In the genomic region with DNA sequence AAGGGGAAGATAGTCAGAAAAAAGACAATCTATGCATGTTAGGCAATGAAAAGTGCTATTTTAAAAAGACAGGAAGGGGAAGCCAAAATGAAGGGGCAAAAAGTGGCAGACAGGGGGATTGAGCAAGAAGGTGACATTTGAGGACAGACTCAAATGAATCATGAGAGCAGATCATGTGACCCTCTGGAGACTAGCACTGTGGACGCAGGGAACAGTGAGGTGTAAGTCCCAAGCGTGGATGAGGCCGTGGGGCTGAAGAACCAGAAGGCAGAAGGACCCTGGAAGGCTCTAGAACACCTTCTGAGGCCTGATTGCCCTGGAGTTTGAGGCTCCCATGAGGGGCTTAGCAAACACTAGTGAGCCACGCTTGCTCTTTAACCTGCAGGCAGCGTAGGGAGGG, we compare ENCODE assay signal across 23 mouse cellular contexts. TPM values are rescaled to one million over a fixed set of nuclear protein-coding genes. Genes with fewer than 3 reads are reported as not detected.
DNase-seq lines count a peak whose midpoint lies in the region; ATAC-seq and TF ChIP-seq lines count a peak whose summit lies in the region.
"Had no signal": no experiment of that assay in that cellular context is flagged by ENCODE, and none has a peak within 500 bp of the region (broad histone marks: within the 10 kb centered on the region; RNA-seq: fewer than 3 reads in every experiment).

No protein-coding gene starts in this region.

- H3K36me3 ChIP-seq in liver, adult 2 months (ENCODE audit: control insufficient read depth, insufficient read depth, low read length): no peaks in the 10 kb centered on the region
- no peaks in the 10 kb centered on the region for H3K36me3 ChIP-seq in liver, embryonic 11.5 days (ENCODE audit: control insufficient read depth, insufficient read depth, low read length)
- peaks cover 0 to 15% of the 10 kb centered on the region in 2 experiments; a peak in 2 of 4 replicates for H3K36me3 ChIP-seq in MEL (ENCODE audit: control insufficient read depth in 1 of 2, insufficient read depth in 2 of 2, low read length in 2 of 2)
- H3K36me3 ChIP-seq in thymus, adult 2 months (ENCODE audit: control insufficient read depth, insufficient read depth, low read length): no peaks in the 10 kb centered on the region
- H3K36me3 ChIP-seq: embryonic facial prominence, embryonic 13.5 days; limb, embryonic 15.5 days; midbrain, embryonic 10.5 days; neural tube, embryonic 12.5 days had no signal

- no peak for TF ChIP-seq POLR2A in liver, adult 2 months (IDR thresholded peaks at IDR 0.05; ENCODE audit: extremely low read depth, insufficient read depth, low read length)
- no peak for TF ChIP-seq POLR2A in MEL (IDR thresholded peaks at IDR 0.05; ENCODE audit: control insufficient read depth in 1 of 2, insufficient read depth in 1 of 2, low read depth in 1 of 2, low read length in 2 of 2, poor library complexity in 1 of 2)
- TF ChIP-seq POLR2A in thymus, adult 2 months (IDR thresholded peaks at IDR 0.05; ENCODE audit: control insufficient read depth, extremely low read depth, insufficient read depth, low read length, poor library complexity): no peak

- no peak overlapping the region for H3K9ac ChIP-seq in liver, adult 2 months (ENCODE audit: low read depth, low read length)
- H3K9ac ChIP-seq in liver, embryonic 11.5 days (ENCODE audit: low read depth, low read length): no peak overlapping the region
- H3K9ac ChIP-seq in MEL (ENCODE audit: control insufficient read depth, low read depth, low read length, poor library complexity, severe bottlenecking): no peak overlapping the region
- H3K9ac ChIP-seq: embryonic facial prominence, embryonic 13.5 days; limb, embryonic 15.5 days; neural tube, embryonic 12.5 days had no signal

- H3K27me3 ChIP-seq in liver, adult 2 months (ENCODE audit: control insufficient read depth, insufficient read depth, low read length): no peaks in the 10 kb centered on the region
- peaks cover 14% of the 10 kb centered on the region for H3K27me3 ChIP-seq in liver, embryonic 11.5 days (replicated peaks; ENCODE audit: control insufficient read depth, insufficient read depth, low read length)
- peaks cover 1 to 5% of the 10 kb centered on the region in 2 experiments; a peak in 2 of 4 replicates for H3K27me3 ChIP-seq in MEL (ENCODE audit: control insufficient read depth in 1 of 2, insufficient read depth in 2 of 2, low read length in 2 of 2)
- H3K27me3 ChIP-seq in thymus, adult 2 months (ENCODE audit: control insufficient read depth, insufficient read depth, low read length): no peaks in the 10 kb centered on the region

- TF ChIP-seq RAD21 in MEL (IDR thresholded peaks at IDR 0.05; ENCODE audit: low read depth, low read length): no peak

- no peak overlapping the region for H3K4me2 ChIP-seq in liver, embryonic 11.5 days

- peak; percentile 28 to 76 for DNase-seq in adrenal gland, adult (ENCODE audit: inconsistent age in 2 of 2, low spot score in 1 of 2)
- DNase-seq in adrenal gland, adult 18-20 months (ENCODE audit: low spot score in 2 of 2): no peak
- DNase-seq in liver, adult 2 months (ENCODE audit: extremely low read depth, low read depth, low spot score): peak; percentile 34
- no peak for DNase-seq in liver, embryonic 11.5 days (ENCODE audit: low spot score)
- no peak for DNase-seq in MEL (ENCODE audit: low read depth, low spot score)
- no peak for DNase-seq in thymus, adult 2 months
- DNase-seq in left cerebral cortex, postnatal 36 days (ENCODE audit: low spot score in 2 of 2): no peak
- DNase-seq: cerebellum, adult 9-11 months; gastrocnemius, postnatal 36 days; kidney, adult 11 months; thymus, postnatal 36 days had no signal

- H3K4me1 ChIP-seq in liver, adult 2 months (ENCODE audit: control insufficient read depth, insufficient read depth, low read length): peaks cover 19% of the 10 kb centered on the region
- H3K4me1 ChIP-seq in liver, embryonic 11.5 days (replicated peaks; ENCODE audit: control insufficient read depth, insufficient read depth, low read length): peaks cover 29% of the 10 kb centered on the region
- H3K4me1 ChIP-seq in MEL (ENCODE audit: control insufficient read depth in 1 of 2, insufficient read depth in 2 of 2, low read length in 2 of 2): peaks cover 6 to 22% of the 10 kb centered on the region in 2 experiments; a peak in 3 of 4 replicates
- H3K4me1 ChIP-seq in thymus, adult 2 months (replicated peaks; ENCODE audit: control insufficient read depth, insufficient read depth, low read length): peaks cover 28% of the 10 kb centered on the region

- intact Hi-C loops in left cerebral cortex, postnatal 36 days (cut with DNase I): no loop called here

- whole genome bisulfite sequencing in liver, adult 2 months: 85% methylated on average over 5 of the region's 5 CpGs
- 76% methylated on average over 5 of the region's 5 CpGs for WGBS in liver, embryonic 11.5 days
- 84% methylated on average over 5 of the region's 5 CpGs for WGBS in thymus, adult 2 months

- no peak for TF ChIP-seq EP300 in MEL (IDR thresholded peaks at IDR 0.05; ENCODE audit: low read depth in 1 of 2, low read length in 2 of 2)

- no peak overlapping the region for H3K27ac ChIP-seq in liver, adult 2 months (replicated peaks; ENCODE audit: insufficient read depth, low read depth, low read length)
- H3K27ac ChIP-seq in liver, embryonic 11.5 days (ENCODE audit: low read depth, low read length): no peak overlapping the region
- no peak overlapping the region for H3K27ac ChIP-seq in MEL (ENCODE audit: control insufficient read depth, low read depth, low read length)
- no peak overlapping the region for H3K27ac ChIP-seq in thymus, adult 2 months (ENCODE audit: control insufficient read depth, insufficient read depth, low read length)
- H3K27ac ChIP-seq: neural tube, embryonic 12.5 days had no signal

- no peak for ATAC-seq in liver, embryonic 11.5 days (replicated peaks; ENCODE audit: low FRiP score)
- ATAC-seq in megakaryocyte, adult 5-6 weeks (ENCODE audit: poor library complexity, severe bottlenecking): peak; percentile 31
- ATAC-seq: forebrain, embryonic 16.5 days had no signal

- no peak overlapping the region for H3K4me3 ChIP-seq in liver, adult 2 months (ENCODE audit: insufficient read depth, low read depth, low read length)
- H3K4me3 ChIP-seq in liver, embryonic 11.5 days (ENCODE audit: low read depth, low read length): no peak overlapping the region
- H3K4me3 ChIP-seq in MEL (ENCODE audit: control insufficient read depth in 1 of 2, insufficient read depth in 1 of 2, low read depth in 2 of 2, low read length in 2 of 2): no peak overlapping the region
- no peak overlapping the region for H3K4me3 ChIP-seq in thymus, adult 2 months (ENCODE audit: control insufficient read depth, insufficient read depth, low read length)
- H3K4me3 ChIP-seq: limb, embryonic 15.5 days; neural tube, embryonic 12.5 days had no signal

- no peaks in the 10 kb centered on the region for H3K9me3 ChIP-seq in liver, embryonic 11.5 days (ENCODE audit: control insufficient read depth, low read length)
- no peaks in the 10 kb centered on the region for H3K9me3 ChIP-seq in MEL (replicated peaks; ENCODE audit: insufficient read depth, low read length)
- H3K9me3 ChIP-seq: embryonic facial prominence, embryonic 13.5 days; G1E; limb, embryonic 15.5 days; midbrain, embryonic 10.5 days; neural tube, embryonic 12.5 days had no signal

- no peak for TF ChIP-seq CTCF in liver, adult 2 months (IDR thresholded peaks at IDR 0.05; ENCODE audit: low read depth, low read length)
- no peak for TF ChIP-seq CTCF in MEL (IDR thresholded peaks at IDR 0.05 in 2 of 3, conservative IDR thresholded peaks at IDR 0.05 in 1 of 3; ENCODE audit: control insufficient read depth in 1 of 3, insufficient read depth in 1 of 3, low read depth in 2 of 3, low read length in 3 of 3, poor library complexity in 1 of 3, severe bottlenecking in 1 of 3)
- TF ChIP-seq CTCF in thymus, adult 2 months (IDR thresholded peaks at IDR 0.05; ENCODE audit: borderline replicate concordance, control insufficient read depth, extremely low read depth, insufficient read depth, low read length, poor library complexity): no peak

- peaks cover 5% of the 10 kb centered on the region; the same call in 1 of the 2 replicates for H3K79me2 ChIP-seq in liver, adult 2 months (ENCODE audit: control insufficient read depth, insufficient read depth, low read length)
- peaks cover 18% of the 10 kb centered on the region for H3K79me2 ChIP-seq in MEL (ENCODE audit: control insufficient read depth, insufficient read depth, low read length, poor library complexity)

RNA-seq across cellular contexts. Expression of a gene that starts 9.3 kb away (rescaled TPM):
- 10 to 100 TPM; 38.9 to 40.3 TPM for total RNA-seq in adrenal gland, adult 18-20 months (2021)
- total RNA-seq in liver, adult 2 months (2014; rRNA removed): 13.2 and 23.6 TPM in 2 replicates
- polyA plus RNA-seq in liver, adult 2 months (2012; rRNA removed): 43.2 and 59.5 TPM in 2 replicates
- polyA plus RNA-seq in liver, embryonic 11.5 days (2014; fragmentation: Nextera tagmentation; extraction: Ambion mirVana): 81.4 and 85.9 TPM in 2 replicates
- total RNA-seq in MEL (2012; rRNA removed): 65.6 and 66.1 TPM in 2 replicates
- polyA plus RNA-seq in MEL (2012; ENCODE audit: insufficient read depth in 1 of 2, insufficient read length in 2 of 2, low read depth in 1 of 2, low replicate concordance in 2 of 2, missing spikeins in 1 of 2): 100 to 1,000 TPM in 1 of 2 experiments, not detected in 1; 165 TPM
- total RNA-seq in megakaryocyte, adult 5-6 weeks (2015): 94.1 and 114 TPM in 2 replicates
- total RNA-seq in megakaryocyte, adult 5-6 weeks (2017): 66.4 and 80.4 TPM in 2 replicates
- polyA plus RNA-seq in thymus, adult 2 months (2012; rRNA removed): 1,103 and 1,229 TPM in 2 replicates
- total RNA-seq in left cerebral cortex, postnatal 36 days (2021): 100 to 1,000 TPM; 503 to 538 TPM

RNA-seq across cellular contexts. Expression of a gene that starts 20.9 kb away (rescaled TPM):
- total RNA-seq in adrenal gland, adult 18-20 months (2021): not detected
- not detected in 2 replicates for total RNA-seq in liver, adult 2 months (2014; rRNA removed)
- polyA plus RNA-seq in liver, adult 2 months (2012; rRNA removed): not detected in 2 replicates
- polyA plus RNA-seq in liver, embryonic 11.5 days (2014; fragmentation: Nextera tagmentation; extraction: Ambion mirVana): 3.7 and 4.8 TPM in 2 replicates
- total RNA-seq in MEL (2012; rRNA removed): 0.85 and 1.2 TPM in 2 replicates
- 10 to 100 TPM in 1 of 2 experiments, not detected in 1; 22.7 TPM for polyA plus RNA-seq in MEL (2012; ENCODE audit: insufficient read depth in 1 of 2, insufficient read length in 2 of 2, low read depth in 1 of 2, low replicate concordance in 2 of 2, missing spikeins in 1 of 2)
- total RNA-seq in megakaryocyte, adult 5-6 weeks (2015): not detected in 2 replicates
- total RNA-seq in megakaryocyte, adult 5-6 weeks (2017): 0.69 TPM in 1 of 2 replicates, not detected in the other
- 0.08 TPM in 1 of 2 replicates, not detected in the other for polyA plus RNA-seq in thymus, adult 2 months (2012; rRNA removed)
- not detected for total RNA-seq in left cerebral cortex, postnatal 36 days (2021)
- total RNA-seq: gastrocnemius, postnatal 36 days; layer of hippocampus, postnatal 10 days had no signal
- polyA plus RNA-seq: large intestine, adult 2 months; testis, adult 2 months had no signal

RNA-seq across cellular contexts. Expression of a gene that starts 34.3 kb away (rescaled TPM):
- 1 to 10 TPM; 7.2 to 7.8 TPM for total RNA-seq in adrenal gland, adult 18-20 months (2021)
- not detected in 2 replicates for total RNA-seq in liver, adult 2 months (2014; rRNA removed)
- 0.50 and 0.56 TPM in 2 replicates for polyA plus RNA-seq in liver, adult 2 months (2012; rRNA removed)
- 461 and 501 TPM in 2 replicates for polyA plus RNA-seq in liver, embryonic 11.5 days (2014; fragmentation: Nextera tagmentation; extraction: Ambion mirVana)
- total RNA-seq in MEL (2012; rRNA removed): 0.19 and 0.59 TPM in 2 replicates
- 1 to 10 TPM in 1 of 2 experiments, not detected in 1; 3.4 TPM for polyA plus RNA-seq in MEL (2012; ENCODE audit: insufficient read depth in 1 of 2, insufficient read length in 2 of 2, low read depth in 1 of 2, low replicate concordance in 2 of 2, missing spikeins in 1 of 2)
- total RNA-seq in megakaryocyte, adult 5-6 weeks (2015): 1.3 and 2.2 TPM in 2 replicates
- not detected in 2 replicates for total RNA-seq in megakaryocyte, adult 5-6 weeks (2017)
- polyA plus RNA-seq in thymus, adult 2 months (2012; rRNA removed): 12.0 and 17.7 TPM in 2 replicates
- 10 to 100 TPM; 15.6 to 23.5 TPM for total RNA-seq in left cerebral cortex, postnatal 36 days (2021)
- total RNA-seq: hematopoietic stem cell, adult 5-6 weeks had no signal

RNA-seq across cellular contexts. Expression of a gene that starts 39.3 kb away (rescaled TPM):
- total RNA-seq in adrenal gland, adult 18-20 months (2021): 1 to 10 TPM; 3.7 to 4.6 TPM
- 0.13 TPM in 1 of 2 replicates, not detected in the other for total RNA-seq in liver, adult 2 months (2014; rRNA removed)
- polyA plus RNA-seq in liver, adult 2 months (2012; rRNA removed): not detected in 2 replicates
- 0.34 and 0.36 TPM in 2 replicates for polyA plus RNA-seq in liver, embryonic 11.5 days (2014; fragmentation: Nextera tagmentation; extraction: Ambion mirVana)
- total RNA-seq in MEL (2012; rRNA removed): 23.9 and 29.0 TPM in 2 replicates
- polyA plus RNA-seq in MEL (2012; ENCODE audit: insufficient read depth in 1 of 2, insufficient read length in 2 of 2, low read depth in 1 of 2, low replicate concordance in 2 of 2, missing spikeins in 1 of 2): 10 to 100 TPM in 1 of 2 experiments, not detected in 1; 21.5 TPM
- total RNA-seq in megakaryocyte, adult 5-6 weeks (2015): not detected in 2 replicates
- not detected in 2 replicates for total RNA-seq in megakaryocyte, adult 5-6 weeks (2017)
- polyA plus RNA-seq in thymus, adult 2 months (2012; rRNA removed): 0.80 and 0.87 TPM in 2 replicates
- total RNA-seq in left cerebral cortex, postnatal 36 days (2021): 10 to 100 TPM; 44.0 to 51.3 TPM
- total RNA-seq: gastrocnemius, postnatal 36 days; hematopoietic stem cell, adult 5-6 weeks had no signal
- polyA plus RNA-seq: G1E; heart, embryonic 14.5 days had no signal

RNA-seq across cellular contexts. Expression of a gene that starts 57.9 kb away (rescaled TPM):
- 10 to 100 TPM; 10.5 to 36.6 TPM for total RNA-seq in adrenal gland, adult 18-20 months (2021)
- 0.18 and 0.20 TPM in 2 replicates for total RNA-seq in liver, adult 2 months (2014; rRNA removed)
- 0.40 and 0.68 TPM in 2 replicates for polyA plus RNA-seq in liver, adult 2 months (2012; rRNA removed)
- polyA plus RNA-seq in liver, embryonic 11.5 days (2014; fragmentation: Nextera tagmentation; extraction: Ambion mirVana): 5.7 and 6.1 TPM in 2 replicates
- total RNA-seq in MEL (2012; rRNA removed): 0.12 and 0.16 TPM in 2 replicates
- 1 to 10 TPM in 1 of 2 experiments, not detected in 1; 9.1 TPM for polyA plus RNA-seq in MEL (2012; ENCODE audit: insufficient read depth in 1 of 2, insufficient read length in 2 of 2, low read depth in 1 of 2, low replicate concordance in 2 of 2, missing spikeins in 1 of 2)
- 2.7 and 4.8 TPM in 2 replicates for total RNA-seq in megakaryocyte, adult 5-6 weeks (2015)
- total RNA-seq in megakaryocyte, adult 5-6 weeks (2017): 0.51 and 1.2 TPM in 2 replicates
- polyA plus RNA-seq in thymus, adult 2 months (2012; rRNA removed): 1.7 and 1.8 TPM in 2 replicates
- total RNA-seq in left cerebral cortex, postnatal 36 days (2021): 1 to 10 TPM; 2.6 to 2.8 TPM
- total RNA-seq: hematopoietic stem cell, adult 5-6 weeks had no signal

Comparison
In these comparisons a context has a peak if more than half of its experiments do, and no peak if none do; other contexts are left out.
1. DNase-seq: peak in adrenal gland, adult (2 of 2) and liver, adult 2 months (single experiment); none in adrenal gland, adult 18-20 months (0 of 2), liver, embryonic 11.5 days (single experiment), MEL (single experiment), thymus, adult 2 months (single experiment) and left cerebral cortex, postnatal 36 days (0 of 2).